Mouse (Mus musculus): ENCODE data around the gene Snx33. TPM values are rescaled to one million over a fixed set of nuclear protein-coding genes. Genes with fewer than 3 reads are reported as not detected.
A peak's percentile ranks its signal among the peaks of the same experiment; 100 is the strongest.

Gene Snx33
- total and polyA plus RNA-seq, 2 experiments from 2014 or later = 5.2 to 11.4 TPM

DNA sequence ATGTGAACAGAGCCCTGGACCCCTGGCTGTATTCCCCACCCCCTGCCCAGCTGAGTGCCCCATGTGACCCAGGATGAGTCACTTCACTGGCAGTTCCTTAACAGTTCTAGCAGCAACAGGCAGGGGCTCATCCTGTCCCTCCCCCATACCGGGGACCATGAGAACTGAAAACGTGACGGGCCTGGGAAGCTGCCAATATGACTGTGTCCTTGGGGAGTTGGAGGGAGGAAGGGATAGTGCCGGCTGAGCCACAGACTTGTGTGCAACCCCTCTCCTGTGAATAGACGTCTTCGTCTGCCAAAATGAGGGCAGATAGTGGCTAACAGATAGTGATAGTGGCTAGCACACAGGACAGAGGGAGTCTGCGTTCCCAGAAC is 3.5 kb downstream of the Snx33 start:
- H3K4me3 ChIP-seq (ENCODE audit: low read depth, low read length) = peak overlapping the region; percentile 41
- peak overlapping the region; percentile 53 for H3K9ac ChIP-seq (replicated peaks; ENCODE audit: low read depth, low read length)
- no peaks in the 10 kb centered on the region for H3K27me3 ChIP-seq (ENCODE audit: control insufficient read depth, insufficient read depth, low read length)
- H3K27ac ChIP-seq (ENCODE audit: low read depth) = peak overlapping the region; percentile 83
- DNase-seq (ENCODE audit: low spot score) (peak; percentile 93), ATAC-seq (ENCODE audit: insufficient read depth, low read depth) (peak; percentile 82)
- no peaks in the 10 kb centered on the region for H3K9me3 ChIP-seq (replicated peaks; ENCODE audit: control insufficient read depth, low read length)
- WGBS = 1% methylated on average over 7 of the region's 7 CpGs
- peaks cover 22% of the 10 kb centered on the region; the same call in 1 of the 2 replicates for H3K36me3 ChIP-seq (replicated peaks; ENCODE audit: control insufficient read depth, insufficient read depth, low read length)
- peak overlapping the region; percentile 92 for H3K4me2 ChIP-seq (ENCODE audit: low read depth, low read length)
- TF ChIP-seq EP300 (IDR thresholded peaks at IDR 0.05; ENCODE audit: low read depth) (peak; percentile 96), CTCF (IDR thresholded peaks at IDR 0.05; ENCODE audit: low read depth) (no peak; the same call in 1 of the 2 replicates)
- H3K4me1 ChIP-seq (ENCODE audit: control insufficient read depth, insufficient read depth) = peaks cover 47% of the 10 kb centered on the region

DNA sequence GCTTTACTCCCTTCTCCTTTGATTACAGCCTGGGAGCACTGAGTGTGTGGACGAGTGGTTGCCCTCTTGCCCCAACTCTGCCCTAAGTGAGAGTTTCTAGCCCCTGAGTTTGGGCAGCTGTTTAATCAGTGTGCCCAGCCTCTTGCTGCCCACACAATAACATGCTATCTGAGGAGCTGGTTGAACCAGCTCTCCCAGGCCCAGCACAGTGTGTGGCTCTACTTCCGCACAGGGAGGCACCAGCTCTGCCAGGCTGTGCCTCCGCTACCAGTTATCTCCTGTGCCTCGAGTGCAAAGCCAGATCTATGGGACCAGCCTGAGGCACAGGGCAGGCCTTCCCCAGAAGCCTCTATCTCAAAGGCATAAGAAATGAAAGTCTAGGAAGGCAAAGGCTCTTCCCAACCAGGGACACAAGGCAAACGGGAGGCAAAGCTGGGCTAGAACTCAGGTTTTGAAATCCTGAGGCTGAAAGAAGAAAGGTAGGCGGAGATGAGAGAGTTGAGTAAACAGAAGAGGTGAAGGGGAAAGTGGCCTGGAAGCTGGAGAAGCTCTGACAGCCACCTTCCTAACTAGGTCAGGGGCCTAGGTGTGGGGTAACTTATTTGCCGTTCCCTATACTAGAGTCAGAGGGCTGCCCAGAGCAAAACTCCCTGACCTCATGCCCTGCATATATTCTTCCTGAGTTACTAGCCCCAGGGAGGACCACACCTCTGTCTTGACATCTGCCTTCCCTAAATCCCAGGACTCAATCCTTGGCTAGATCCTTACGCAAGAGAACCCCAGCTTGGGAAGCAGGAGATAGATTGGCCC is 4.1 kb downstream of the Snx33 start:
- H3K36me3 ChIP-seq (replicated peaks; ENCODE audit: control insufficient read depth, insufficient read depth, low read length) = peaks cover 22% of the 10 kb centered on the region; the same call in 1 of the 2 replicates
- WGBS = 24% methylated on average over 8 of the region's 8 CpGs

DNA sequence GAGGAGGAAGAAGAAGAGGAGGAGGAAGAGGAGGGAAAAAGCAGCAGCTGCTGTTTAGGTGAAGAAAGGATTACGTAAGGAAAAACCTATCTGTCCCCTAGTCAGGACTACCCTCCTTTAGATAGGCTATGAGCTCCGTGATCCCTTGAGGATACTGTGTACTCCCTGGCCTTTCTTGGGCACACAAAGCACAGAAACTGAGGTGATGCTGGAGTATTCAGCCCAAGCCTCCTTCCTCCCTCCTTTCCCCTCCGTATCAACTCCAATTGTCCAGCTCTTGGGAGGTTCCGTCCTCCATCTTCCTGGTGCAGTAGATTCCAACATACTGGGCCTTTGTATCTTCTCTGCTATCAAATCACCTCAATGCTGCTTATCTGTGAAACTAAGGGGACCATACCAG is 5.4 kb downstream of the Snx33 start:
- no peak overlapping the region for H3K4me3 ChIP-seq (ENCODE audit: low read depth, low read length)
- H3K36me3 ChIP-seq (replicated peaks; ENCODE audit: control insufficient read depth, insufficient read depth, low read length) = peaks cover 33% of the 10 kb centered on the region
- H3K9ac ChIP-seq (replicated peaks; ENCODE audit: low read depth, low read length) = peak overlapping the region; percentile 53
- H3K27ac ChIP-seq (ENCODE audit: low read depth) = peak overlapping the region; percentile 83
- no peak for DNase-seq (ENCODE audit: low spot score)
- H3K9me3 ChIP-seq (replicated peaks; ENCODE audit: control insufficient read depth, low read length) = no peaks in the 10 kb centered on the region
- H3K4me2 ChIP-seq (ENCODE audit: low read depth, low read length) = peak overlapping the region; percentile 92; the same call in 1 of the 2 replicates
- no peak for ATAC-seq (ENCODE audit: insufficient read depth, low read depth)
- 84% methylated on average over 4 of the region's 4 CpGs for WGBS
- TF ChIP-seq CTCF (IDR thresholded peaks at IDR 0.05; ENCODE audit: low read depth) (no peak), EP300 (IDR thresholded peaks at IDR 0.05; ENCODE audit: low read depth) (no peak)
- H3K27me3 ChIP-seq (ENCODE audit: control insufficient read depth, insufficient read depth, low read length) = no peaks in the 10 kb centered on the region
- H3K4me1 ChIP-seq (ENCODE audit: control insufficient read depth, insufficient read depth) = peaks cover 47% of the 10 kb centered on the region

More for the DNA sequence above, 4.1 kb downstream of the Snx33 start:
- peak overlapping the region; percentile 53 for H3K9ac ChIP-seq (replicated peaks; ENCODE audit: low read depth, low read length)
- H3K4me2 ChIP-seq (ENCODE audit: low read depth, low read length) = peak overlapping the region; percentile 92
- DNase-seq (ENCODE audit: low spot score) (no peak), ATAC-seq (ENCODE audit: insufficient read depth, low read depth) (no peak)
- H3K27ac ChIP-seq (ENCODE audit: low read depth) = peak overlapping the region; percentile 83
- TF ChIP-seq EP300 (IDR thresholded peaks at IDR 0.05; ENCODE audit: low read depth) (no peak), CTCF (IDR thresholded peaks at IDR 0.05; ENCODE audit: low read depth) (no peak)
- no peaks in the 10 kb centered on the region for H3K9me3 ChIP-seq (replicated peaks; ENCODE audit: control insufficient read depth, low read length)
- no peaks in the 10 kb centered on the region for H3K27me3 ChIP-seq (ENCODE audit: control insufficient read depth, insufficient read depth, low read length)
- peak overlapping the region; percentile 41 for H3K4me3 ChIP-seq (ENCODE audit: low read depth, low read length)
- peaks cover 47% of the 10 kb centered on the region for H3K4me1 ChIP-seq (ENCODE audit: control insufficient read depth, insufficient read depth)

DNA sequence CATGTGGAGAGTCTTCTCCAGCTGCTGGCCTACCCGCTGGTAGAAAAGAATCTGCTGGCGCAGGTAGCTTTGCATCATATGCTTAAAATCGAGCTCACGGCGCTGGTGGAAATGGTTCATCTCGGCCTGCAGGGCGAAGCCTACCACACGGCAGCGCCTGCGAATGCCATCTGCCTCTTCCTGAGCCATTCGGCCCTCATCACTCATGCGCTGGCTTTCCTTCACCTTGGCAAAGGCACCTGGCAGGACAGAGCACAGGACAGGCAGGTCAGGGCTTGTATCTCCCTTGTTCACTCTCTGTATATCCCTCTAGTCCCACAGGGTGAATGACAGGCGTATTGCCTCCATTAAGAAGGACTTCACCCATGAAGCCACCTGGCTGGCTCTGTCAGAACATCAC is 9.7 kb downstream of the Snx33 start:
- H3K4me1 ChIP-seq (ENCODE audit: control insufficient read depth, insufficient read depth) = peaks cover 13% of the 10 kb centered on the region
- no peak overlapping the region for H3K9ac ChIP-seq (replicated peaks; ENCODE audit: low read depth, low read length)
- WGBS = 92% methylated on average over 13 of the region's 13 CpGs
- H3K36me3 ChIP-seq (replicated peaks; ENCODE audit: control insufficient read depth, insufficient read depth, low read length) = peaks cover 56% of the 10 kb centered on the region
- TF ChIP-seq CTCF (IDR thresholded peaks at IDR 0.05; ENCODE audit: low read depth) (no peak), EP300 (IDR thresholded peaks at IDR 0.05; ENCODE audit: low read depth) (no peak)
- no peak overlapping the region for H3K4me2 ChIP-seq (ENCODE audit: low read depth, low read length)
- no peaks in the 10 kb centered on the region for H3K27me3 ChIP-seq (ENCODE audit: control insufficient read depth, insufficient read depth, low read length)
- no peak overlapping the region for H3K4me3 ChIP-seq (ENCODE audit: low read depth, low read length)
- H3K9me3 ChIP-seq (replicated peaks; ENCODE audit: control insufficient read depth, low read length) = no peaks in the 10 kb centered on the region
- ATAC-seq (ENCODE audit: insufficient read depth, low read depth) = no peak
- H3K27ac ChIP-seq (ENCODE audit: low read depth) = no peak overlapping the region
- no peak for DNase-seq (ENCODE audit: low spot score)

DNA sequence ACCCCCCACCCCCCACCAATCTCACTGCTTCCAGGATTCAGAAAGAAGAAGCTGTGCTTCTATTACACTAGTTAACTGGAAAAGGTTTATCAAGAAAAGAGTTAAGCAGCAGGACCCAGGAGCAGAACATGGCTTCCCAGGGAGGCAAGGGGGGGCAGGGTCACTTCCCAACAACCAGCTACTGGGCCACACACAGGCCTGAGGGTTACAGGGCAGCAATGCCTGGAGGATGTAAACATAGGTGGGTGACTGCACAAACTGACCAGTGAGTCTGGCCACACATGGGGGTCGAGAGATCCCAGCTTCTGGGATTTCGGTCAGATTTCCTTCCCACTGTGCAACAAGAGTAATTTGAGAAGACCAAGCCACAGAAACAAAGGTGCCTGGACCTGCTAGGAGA is 11.0 kb downstream of the Snx33 start:
- no peak overlapping the region for H3K4me2 ChIP-seq (ENCODE audit: low read depth, low read length)
- H3K36me3 ChIP-seq (replicated peaks; ENCODE audit: control insufficient read depth, insufficient read depth, low read length) = peaks cover 54% of the 10 kb centered on the region
- no peaks in the 10 kb centered on the region for H3K4me1 ChIP-seq (ENCODE audit: control insufficient read depth, insufficient read depth)
- no peak overlapping the region for H3K4me3 ChIP-seq (ENCODE audit: low read depth, low read length)
- no peak overlapping the region for H3K9ac ChIP-seq (replicated peaks; ENCODE audit: low read depth, low read length)
- H3K27ac ChIP-seq (ENCODE audit: low read depth) = no peak overlapping the region
- WGBS = 88% methylated on average over 2 of the region's 2 CpGs
- DNase-seq (ENCODE audit: low spot score) (no peak), ATAC-seq (ENCODE audit: insufficient read depth, low read depth) (no peak)
- no peaks in the 10 kb centered on the region for H3K9me3 ChIP-seq (replicated peaks; ENCODE audit: control insufficient read depth, low read length)
- no peaks in the 10 kb centered on the region for H3K27me3 ChIP-seq (ENCODE audit: control insufficient read depth, insufficient read depth, low read length)
- TF ChIP-seq CTCF (IDR thresholded peaks at IDR 0.05; ENCODE audit: low read depth) (no peak), EP300 (IDR thresholded peaks at IDR 0.05; ENCODE audit: low read depth) (no peak)
